Mouse (Mus musculus): ENCODE data around the gene Abca7.

Gene Abca7

DNA sequence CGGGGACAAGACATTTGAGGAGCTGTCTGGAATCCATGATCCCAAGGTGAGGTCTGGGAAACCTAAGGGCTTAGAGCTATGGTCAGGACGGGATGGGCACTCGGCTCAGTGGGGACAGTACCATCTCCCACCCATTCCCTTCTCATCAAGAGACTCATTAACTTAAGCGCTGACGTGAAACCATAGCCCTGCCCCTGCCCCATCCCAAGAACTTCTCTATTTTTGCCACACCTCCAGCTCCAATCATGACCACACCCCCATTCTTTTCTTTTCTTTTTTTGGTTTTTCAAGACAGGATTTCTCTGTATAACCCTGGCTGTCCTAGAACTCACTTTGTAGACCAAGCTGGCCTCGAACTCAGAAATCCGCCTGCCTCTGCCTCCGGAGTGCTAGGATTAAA, 21.6 kb upstream of the Abca7 start:
- no peak for DNase-seq (ENCODE audit: low spot score)

DNA sequence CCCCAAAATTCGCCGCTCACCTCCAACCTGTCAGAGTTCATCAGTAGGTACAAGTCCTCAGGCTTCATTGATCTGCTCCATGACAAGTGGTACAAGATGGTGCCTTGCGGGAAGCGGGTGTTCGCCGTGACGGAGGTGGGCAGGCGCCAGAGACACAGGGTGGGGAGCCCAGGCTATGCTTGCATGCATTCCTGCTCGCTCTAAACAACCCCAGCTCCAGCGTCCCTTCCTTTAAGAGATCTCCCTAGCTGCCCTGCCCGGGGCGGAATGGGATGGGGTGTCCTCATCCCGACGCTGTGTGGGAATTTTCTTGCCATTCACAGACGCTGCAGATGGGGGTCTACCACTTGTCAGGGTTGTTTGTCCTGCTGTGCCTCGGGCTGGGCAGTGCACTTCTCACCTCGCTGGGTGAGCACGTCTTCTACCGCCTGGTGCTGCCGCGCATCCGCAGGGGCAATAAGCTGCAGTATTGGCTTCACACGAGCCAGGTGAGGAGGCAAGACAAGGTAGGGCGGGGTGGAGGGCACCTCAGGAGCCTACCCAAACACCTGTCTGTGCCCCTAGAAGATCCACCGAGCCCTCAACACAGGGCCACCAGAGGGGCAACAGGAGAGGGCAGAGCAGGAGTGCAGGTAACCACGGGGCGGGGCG, 20.1 kb upstream of the Abca7 start:
- no peak for DNase-seq (ENCODE audit: low spot score)

DNA sequence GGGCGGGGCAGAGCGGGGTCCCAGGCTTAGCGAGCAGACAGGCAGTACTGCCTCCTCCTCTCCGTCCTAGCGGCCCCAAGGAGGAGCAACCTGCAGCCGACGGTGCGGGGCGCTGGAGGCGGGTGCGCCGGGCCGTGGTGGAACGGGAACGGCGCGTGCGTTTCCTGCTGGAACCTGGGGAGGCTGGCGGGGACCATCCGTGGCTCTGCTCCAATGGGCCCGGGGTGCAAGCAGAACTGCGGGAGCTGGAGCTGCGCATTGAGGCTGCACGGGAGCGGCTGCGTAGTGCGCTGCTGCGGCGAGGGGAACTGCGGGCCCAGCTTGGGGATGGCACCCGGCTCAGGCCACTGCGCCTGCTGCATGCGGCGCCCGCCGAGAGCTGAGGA, 19.6 kb upstream of the Abca7 start:
- no peak for DNase-seq (ENCODE audit: low spot score)

DNA sequence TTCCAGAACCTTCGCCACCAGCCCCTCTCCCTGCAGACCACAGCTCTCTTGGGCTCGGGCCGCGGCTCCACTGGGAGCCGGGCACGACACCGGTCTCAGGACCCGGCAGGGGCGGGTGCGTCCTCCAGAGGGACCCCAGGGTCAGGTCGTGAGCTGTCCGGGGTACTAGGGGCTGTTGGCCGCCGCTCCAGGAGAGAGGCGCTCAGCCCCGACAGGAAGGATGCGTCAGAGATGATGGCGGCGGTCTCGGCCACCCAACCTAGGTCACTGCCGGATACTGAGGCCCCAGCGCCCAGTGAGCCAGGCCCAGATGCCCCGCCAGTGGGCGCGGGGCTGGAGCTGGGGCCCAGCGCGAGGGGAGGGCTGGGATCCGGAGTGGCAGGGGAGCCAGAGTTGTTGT, 19.0 kb upstream of the Abca7 start:
- DNase-seq (ENCODE audit: low spot score) = no peak

DNA sequence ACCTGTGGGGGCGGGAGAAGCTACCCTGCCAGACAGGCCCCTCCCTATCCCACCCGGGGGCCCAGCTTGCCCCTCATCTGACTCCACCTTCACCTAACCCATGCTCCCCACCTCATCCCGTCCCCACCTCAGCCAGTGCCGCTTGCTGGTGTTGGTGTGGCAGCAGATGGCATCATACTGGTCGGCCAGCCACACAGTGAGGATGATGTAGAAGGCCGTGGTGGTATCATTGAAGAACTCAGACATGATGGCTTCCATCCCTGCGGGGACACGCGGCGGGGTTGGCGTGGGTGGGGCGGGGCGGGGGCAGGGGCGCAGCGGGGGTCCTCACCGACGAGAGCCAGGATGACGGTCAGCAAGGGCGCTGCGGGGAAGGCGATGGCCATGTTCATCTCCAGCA, 18.2 kb upstream of the Abca7 start:
- no peak for DNase-seq (ENCODE audit: low spot score)

DNA sequence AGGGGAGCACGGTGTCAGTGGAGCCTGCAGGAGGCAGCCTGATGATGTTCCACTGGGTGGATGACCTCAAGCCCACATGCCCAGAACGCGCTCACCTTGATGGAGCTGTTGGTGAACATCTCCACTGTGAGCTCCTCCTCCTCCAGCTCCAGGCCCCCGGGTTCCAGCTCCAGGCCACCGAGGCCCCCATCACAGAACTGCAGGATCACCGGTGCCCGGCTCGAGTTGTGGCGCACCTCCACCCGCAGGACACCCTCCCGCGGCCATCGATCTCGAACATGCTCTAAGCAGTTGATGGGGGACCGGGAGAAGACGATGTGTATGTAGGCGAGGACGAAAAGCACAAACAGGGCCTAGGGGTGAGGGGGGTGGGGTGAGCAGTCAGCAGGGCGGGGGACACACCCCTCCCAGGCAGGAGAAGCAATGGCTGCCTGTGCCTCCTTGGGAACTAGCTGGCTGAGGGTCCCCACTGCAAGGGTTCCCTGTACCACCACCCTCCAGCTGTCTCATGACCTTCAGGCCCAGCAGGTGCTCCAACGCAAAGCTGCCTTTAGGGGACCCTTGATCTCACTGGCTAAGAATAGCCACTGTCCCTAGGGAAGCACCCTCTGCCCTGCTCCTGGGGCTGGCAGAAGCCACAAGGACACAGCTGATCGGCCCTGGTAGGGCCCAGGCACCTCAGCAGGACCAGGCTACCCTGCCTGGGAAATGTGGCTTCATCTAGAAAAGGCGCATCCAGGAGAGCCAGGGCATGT, 16.7 kb upstream of the Abca7 start:
- DNase-seq (ENCODE audit: low spot score) = no peak

DNA sequence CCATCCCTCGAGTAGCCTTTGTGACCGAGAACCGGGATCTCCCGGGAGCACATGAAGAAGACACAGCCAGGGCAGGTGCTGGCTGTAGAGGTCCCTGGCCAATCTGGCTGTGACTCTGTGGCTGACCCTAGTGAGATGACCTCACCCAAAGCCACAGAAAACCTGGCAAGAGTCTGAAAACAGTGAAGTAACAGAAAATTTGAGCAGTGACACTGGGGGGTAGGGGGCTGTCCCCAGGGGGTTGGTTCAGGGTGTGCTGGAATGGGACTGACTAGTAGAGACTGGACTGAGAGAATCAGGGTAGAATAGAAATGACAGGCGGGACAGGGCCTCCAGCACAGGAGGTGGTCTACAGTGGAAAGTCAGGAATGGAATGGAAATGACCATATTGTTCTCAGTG, 13.1 kb upstream of the Abca7 start:
- DNase-seq (ENCODE audit: low spot score) = no peak

GRCm38 (mm10) chr10:79983670-79984069, 12.6 kb upstream of the Abca7 start:
- peak; percentile 80 for DNase-seq (ENCODE audit: low spot score)

DNA sequence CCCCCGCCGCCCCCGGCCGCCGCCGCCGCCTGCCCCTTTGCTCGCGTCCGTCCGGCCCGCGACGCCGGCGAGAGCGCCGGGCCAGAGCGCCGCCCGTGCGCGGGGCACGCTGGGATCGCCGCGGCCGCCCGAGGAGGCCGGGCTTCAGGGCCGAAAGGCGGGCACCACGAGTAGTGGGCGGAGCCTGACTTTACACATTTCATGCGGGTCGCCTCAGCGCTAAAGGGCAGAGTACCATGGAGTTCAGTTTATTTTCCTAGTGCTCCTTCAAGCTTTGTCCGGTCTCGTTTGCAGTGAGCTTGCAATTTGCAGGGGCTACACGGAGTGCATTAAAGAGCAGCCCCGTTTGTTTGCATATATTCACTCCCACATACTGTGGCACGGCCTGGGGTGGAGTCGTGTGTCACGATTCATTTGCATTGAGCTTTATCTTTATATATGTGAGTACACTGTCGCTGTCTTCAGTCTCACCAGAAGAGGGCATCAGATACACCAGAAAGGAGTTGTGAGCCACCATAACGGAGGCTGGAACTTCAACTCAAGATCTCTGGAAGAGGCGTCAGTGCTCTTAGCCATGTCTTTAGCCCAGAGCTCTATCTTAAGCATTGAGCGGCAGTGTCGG, 12.0 kb upstream of the Abca7 start, which contains the start of gene Tmem259:
Gene Tmem259 (minus strand): TSS at position 136 of the 622 bp plus-strand sequence.
- peak; percentile 87 for DNase-seq (ENCODE audit: low spot score)

DNA sequence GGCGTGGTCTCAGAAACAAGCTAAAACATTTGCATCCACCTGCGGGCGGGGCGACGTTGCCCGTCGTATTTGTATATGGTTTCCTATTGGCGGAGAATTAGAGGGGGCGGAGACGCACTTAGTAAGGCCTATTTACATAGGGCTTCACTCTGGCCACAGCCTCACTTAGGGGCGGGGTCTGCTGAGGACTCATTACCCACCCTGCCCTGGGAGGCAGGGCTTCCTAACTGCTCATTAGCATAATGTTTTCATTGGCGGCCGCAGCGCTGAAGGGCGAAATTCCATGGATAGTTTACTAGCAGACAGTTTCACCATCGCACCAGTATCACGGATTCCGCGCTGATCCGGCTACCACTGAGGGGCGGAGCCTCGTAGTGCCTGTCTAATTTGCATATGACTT, 11.4 kb upstream of the Abca7 start:
- DNase-seq (ENCODE audit: low spot score) = peak; percentile 99

- DNase-seq (ENCODE audit: low spot score) = peak; percentile 75
Measured at GRCm38 (mm10) chr10:79985334-79986231, 10.7 kb upstream of the Abca7 start.

DNA sequence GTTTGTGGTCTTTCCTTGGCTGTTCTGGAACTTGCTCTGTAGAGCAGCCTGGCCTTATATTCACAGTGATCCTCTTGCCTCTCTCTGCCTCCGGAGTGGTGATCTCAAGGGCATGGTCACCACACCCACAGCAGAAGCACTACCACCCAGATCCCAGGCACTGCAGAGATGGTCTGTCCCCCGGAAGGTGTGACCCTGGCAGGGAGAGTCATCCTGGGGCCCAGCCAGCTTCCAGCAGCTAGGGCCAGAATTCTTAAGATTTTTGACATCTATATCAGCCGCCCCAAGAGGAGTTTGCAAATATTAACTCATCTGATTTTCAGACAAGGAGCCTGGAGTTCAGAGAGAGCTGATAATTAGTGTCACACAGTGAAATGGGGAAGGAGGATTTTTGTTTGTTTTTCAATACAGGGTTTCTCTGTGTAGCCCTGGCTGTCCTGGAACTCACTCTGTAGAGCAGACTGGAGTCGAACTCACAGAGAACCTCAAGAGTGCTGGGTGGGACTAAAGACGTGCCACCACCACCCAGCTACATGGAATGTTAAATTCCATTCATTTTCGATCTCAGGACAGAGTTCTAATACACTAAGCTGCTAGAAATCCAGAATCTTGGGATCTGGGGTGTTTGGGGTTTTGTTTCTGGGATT, 9.9 kb upstream of the Abca7 start:
- no peak for DNase-seq (ENCODE audit: low spot score)

- DNase-seq (ENCODE audit: low spot score) = peak; percentile 91
Measured at GRCm38 (mm10) chr10:79986963-79987362, 9.3 kb upstream of the Abca7 start.

GRCm38 (mm10) chr10:79987771-79988505, 8.4 kb upstream of the Abca7 start:
- no peak for DNase-seq (ENCODE audit: low spot score)

DNA sequence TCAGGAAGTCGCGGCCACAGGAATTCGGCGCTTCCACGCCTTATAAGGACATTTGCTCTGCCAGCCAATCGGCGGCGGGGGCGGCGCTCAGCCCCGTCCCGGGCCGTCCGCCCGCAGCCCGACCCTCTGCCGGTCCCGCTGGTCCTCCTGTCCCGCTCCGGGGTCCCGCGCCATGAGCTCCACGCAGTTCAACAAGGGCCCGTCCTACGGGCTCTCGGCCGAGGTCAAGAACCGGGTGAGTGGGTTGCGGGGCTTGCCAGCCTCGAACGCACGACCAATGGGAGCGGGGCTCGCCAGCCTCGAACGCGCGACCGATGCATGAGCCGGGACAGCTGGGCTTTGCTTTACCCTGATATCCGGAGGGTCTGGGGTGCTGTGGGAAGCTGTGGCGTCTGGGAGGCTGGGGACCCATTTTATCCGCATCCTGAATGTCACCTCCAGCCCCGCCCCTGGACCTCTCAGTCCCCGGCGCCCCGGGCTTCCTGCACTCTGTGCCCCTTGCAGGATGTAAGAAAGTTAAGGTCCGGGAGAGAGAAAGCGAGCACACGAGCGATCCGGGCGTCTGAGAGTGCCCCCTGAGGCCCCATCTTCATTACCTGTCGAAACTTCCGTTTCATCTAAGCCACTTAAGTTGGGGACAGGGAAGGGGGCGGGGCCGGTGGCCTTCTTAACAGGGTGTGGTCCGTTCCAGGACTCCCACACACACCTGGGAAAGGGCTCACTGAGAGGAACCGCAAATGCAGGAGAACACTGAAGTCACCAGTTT, 7.6 kb upstream of the Abca7 start, which contains the start of gene Cnn2:
Gene Cnn2 (plus strand): TSS at position 79 of the 766 bp plus-strand sequence.
- no peak for DNase-seq (ENCODE audit: low spot score)

DNA sequence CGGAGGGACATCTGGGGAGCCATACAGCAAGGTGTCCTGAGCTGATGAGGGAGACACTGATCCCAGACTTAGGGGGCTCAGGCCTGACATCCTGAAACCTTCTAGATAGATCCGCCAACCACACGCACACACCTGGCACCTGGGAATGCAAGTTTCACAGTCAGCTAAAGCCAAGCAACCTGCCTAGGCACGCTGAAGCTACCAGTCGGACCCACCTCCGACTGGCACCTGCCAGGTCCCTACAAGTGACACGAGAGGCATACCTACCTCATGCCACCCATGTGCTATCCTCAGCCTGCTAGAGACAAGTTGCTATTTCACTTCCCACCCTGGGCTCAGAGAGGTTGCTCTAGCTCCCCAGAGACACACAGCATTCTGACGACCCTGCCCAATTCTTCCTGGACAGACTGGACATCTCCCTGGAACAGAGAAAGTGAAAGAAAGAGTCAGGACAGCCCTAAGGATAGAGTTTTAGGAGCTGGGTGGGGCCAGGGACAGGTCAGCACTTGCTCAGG, 7.0 kb upstream of the Abca7 start:
- DNase-seq (ENCODE audit: low spot score) = no peak

GRCm38 (mm10) chr10:79989870-79990269, 6.4 kb upstream of the Abca7 start:
- no peak for DNase-seq (ENCODE audit: low spot score)

GRCm38 (mm10) chr10:79991099-79991498, 5.2 kb upstream of the Abca7 start:
- DNase-seq (ENCODE audit: low spot score) = no peak

DNA sequence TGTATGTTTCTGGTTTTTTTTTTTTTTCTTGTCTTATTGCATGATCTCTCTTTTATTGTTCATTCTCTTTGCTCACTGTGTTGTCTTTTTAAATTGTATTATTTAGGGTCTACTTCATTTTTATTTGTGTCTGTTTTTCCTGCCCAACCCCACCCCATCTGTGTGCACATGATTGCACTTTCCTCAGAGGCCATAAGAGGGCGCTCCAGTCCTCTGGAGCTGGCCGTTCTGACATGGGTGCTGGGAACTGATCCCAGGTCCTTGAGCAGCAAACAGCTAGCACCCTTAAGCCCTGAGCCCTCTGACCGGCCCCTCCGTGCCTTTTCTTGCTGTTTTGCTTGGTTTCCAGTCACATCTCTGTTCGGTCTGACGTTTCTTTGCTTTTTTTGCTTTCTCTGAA, 4.7 kb upstream of the Abca7 start:
- no peak for DNase-seq (ENCODE audit: low spot score)

Data from layer of hippocampus, adult 11-12 months (tissue).